Mouse (Mus musculus) gastrocnemius, postnatal 4 days (tissue): Measurements from ENCODE around the gene Osbpl3. TPM values are rescaled to one million over a fixed set of nuclear protein-coding genes. Genes with fewer than 3 reads are reported as not detected.

Experiments
- DNase-seq, 2 experiments: peaks; one replicate each; pipeline ENCODE4 v3.0.0; 2021 to 2022; ENCODE audit warnings: low spot score in 2 of 2, mixed read lengths in 2 of 2
- total RNA-seq, 2 experiments: library from RNA; stranded (reverse); gene quantifications; 2 replicates each; pipeline ENCODE4 v1.2.3; 2021

Gene Osbpl3
- total RNA-seq, 2 experiments from 2014 or later: 8.7 to 12.3 TPM

GRCm38 (mm10) chr6:50340226-50340906 is 115.6 kb downstream of the Osbpl3 start:
- no peak for DNase-seq

- DNase-seq: no peak
Measured at GRCm38 (mm10) chr6:50337431-50337830, 118.6 kb downstream of the Osbpl3 start.

- no peak for DNase-seq
Measured at GRCm38 (mm10) chr6:50336376-50336775, 119.6 kb downstream of the Osbpl3 start.

GRCm38 (mm10) chr6:50334846-50335821 is 120.9 kb downstream of the Osbpl3 start:
- DNase-seq: no peak

GRCm38 (mm10) chr6:50333346-50333745 is 122.7 kb downstream of the Osbpl3 start:
- no peak for DNase-seq

- DNase-seq: no peak
Measured at GRCm38 (mm10) chr6:50331477-50331876, 124.5 kb downstream of the Osbpl3 start.

GRCm38 (mm10) chr6:50329380-50329779 is 126.6 kb downstream of the Osbpl3 start:
- no peak for DNase-seq

- DNase-seq: peak in 1 of 2 experiments; percentile 33
Measured at GRCm38 (mm10) chr6:50328901-50329300, 127.1 kb downstream of the Osbpl3 start.

- DNase-seq: no peak
Measured at GRCm38 (mm10) chr6:50326192-50326591, 129.8 kb downstream of the Osbpl3 start.

- no peak for DNase-seq
Measured at GRCm38 (mm10) chr6:50325485-50325884, 130.5 kb downstream of the Osbpl3 start.

GRCm38 (mm10) chr6:50322631-50323030 is 133.4 kb downstream of the Osbpl3 start:
- DNase-seq: no peak

GRCm38 (mm10) chr6:50321739-50322138 is 134.3 kb downstream of the Osbpl3 start:
- no peak for DNase-seq

- DNase-seq: no peak
Measured at GRCm38 (mm10) chr6:50318590-50319172, 137.3 kb downstream of the Osbpl3 start.

GRCm38 (mm10) chr6:50318150-50318549 is 137.9 kb downstream of the Osbpl3 start:
- no peak for DNase-seq

- DNase-seq: no peak
Measured at GRCm38 (mm10) chr6:50316795-50317505, 139.1 kb downstream of the Osbpl3 start.

- DNase-seq: no peak
Measured at GRCm38 (mm10) chr6:50314406-50315071, 141.5 kb downstream of the Osbpl3 start.

GRCm38 (mm10) chr6:50312647-50313046 is 143.4 kb downstream of the Osbpl3 start:
- peak; percentile 42 to 59 for DNase-seq

GRCm38 (mm10) chr6:50309019-50309418 is 147.0 kb downstream of the Osbpl3 start:
- peak in 1 of 2 experiments; percentile 24 for DNase-seq

GRCm38 (mm10) chr6:50306625-50307024 is 149.4 kb downstream of the Osbpl3 start:
- no peak for DNase-seq

- peak; percentile 73 to 80 for DNase-seq
Measured at GRCm38 (mm10) chr6:50304949-50305491, 151.0 kb downstream of the Osbpl3 start.
